Mouse (Mus musculus): ENCODE results near the gene Arhgap21. TPM values are rescaled to one million over a fixed set of nuclear protein-coding genes. Genes with fewer than 3 reads are reported as not detected.

The Arhgap21 gene
- polyA plus RNA-seq, 1 experiment from 2014 or later = 53.4 TPM

DNA sequence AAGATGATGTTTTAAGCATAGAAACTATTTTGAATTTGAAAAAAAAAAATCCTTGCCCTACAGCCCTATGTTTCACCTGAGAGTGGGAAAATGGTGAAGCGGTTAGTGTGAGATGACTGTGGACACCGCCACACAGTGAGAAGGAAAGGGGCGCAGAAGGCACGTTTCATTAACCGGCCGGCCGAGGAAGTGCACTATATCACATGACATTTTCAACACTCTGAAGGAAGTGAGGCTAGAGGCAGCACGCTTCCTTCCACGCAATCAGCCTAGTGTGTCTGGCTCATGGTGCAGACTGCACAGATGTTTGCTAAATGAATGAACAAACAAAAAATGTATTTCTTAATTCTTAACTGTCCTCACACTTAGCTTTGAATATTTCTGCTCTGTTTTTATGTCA is 69.4 kb downstream of the Arhgap21 start:
- Histone ChIP-seq H3K27ac (ENCODE audit: low read depth, low read length) (no peak overlapping the region), H3K9ac (replicated peaks; ENCODE audit: low read depth, low read length) (no peak overlapping the region), H3K27me3 (ENCODE audit: control insufficient read depth, insufficient read depth, low read length) (no peaks in the 10 kb centered on the region), H3K4me1 (ENCODE audit: control insufficient read depth, insufficient read depth, low read length) (peaks cover 2% of the 10 kb centered on the region; the same call in 1 of the 2 replicates), H3K36me3 (ENCODE audit: control insufficient read depth, insufficient read depth, low read length) (no peaks in the 10 kb centered on the region), H3K4me2 (ENCODE audit: low read depth, low read length) (no peak overlapping the region), H3K4me3 (ENCODE audit: low read depth, low read length) (no peak overlapping the region), H3K9me3 (ENCODE audit: control insufficient read depth, low read length) (no peaks in the 10 kb centered on the region)
- no peak for ATAC-seq (ENCODE audit: low read depth)
- WGBS = 59% methylated on average over 9 of the region's 9 CpGs

DNA sequence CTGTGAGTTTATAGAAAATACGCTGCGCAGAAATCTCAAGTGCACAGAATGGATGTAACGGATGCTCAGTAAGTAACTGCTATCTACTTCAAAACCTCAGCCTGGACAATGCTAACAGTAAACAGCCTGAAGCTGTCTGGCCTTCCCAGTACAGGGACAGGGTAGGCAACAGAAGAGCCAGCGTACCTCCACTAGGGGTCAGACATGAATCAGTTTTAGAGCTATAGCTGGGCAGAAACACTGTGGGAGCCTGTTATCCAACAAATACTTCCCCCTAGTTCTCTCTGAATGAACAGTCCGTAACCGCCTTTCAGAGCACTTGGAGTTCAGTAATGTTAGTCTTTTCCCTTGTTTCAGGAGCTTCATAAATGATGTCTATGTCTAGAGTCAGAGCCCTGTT is 70.0 kb downstream of the Arhgap21 start:
- H3K27ac ChIP-seq (ENCODE audit: low read depth, low read length) = no peak overlapping the region

DNA sequence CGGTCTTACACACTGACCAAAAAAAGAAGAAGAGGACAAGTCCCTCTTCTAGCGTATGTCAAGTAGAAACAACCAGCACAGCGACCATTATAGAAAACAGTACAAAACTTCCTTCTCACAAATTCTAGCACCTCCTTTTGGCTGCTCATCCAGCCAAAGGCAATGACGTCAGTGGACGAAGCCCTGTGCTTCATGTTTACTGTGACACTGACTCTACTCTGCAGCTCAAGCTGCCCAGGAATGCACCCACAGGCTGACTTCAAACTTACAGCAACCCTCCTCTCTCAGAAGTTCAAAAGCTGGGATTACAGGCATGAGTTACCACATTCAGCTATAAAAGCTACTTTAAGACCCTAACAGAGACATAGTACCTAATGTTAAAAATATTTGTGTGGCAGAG is 72.2 kb downstream of the Arhgap21 start:
- Histone ChIP-seq H3K9me3 (ENCODE audit: control insufficient read depth, low read length) (no peaks in the 10 kb centered on the region), H3K9ac (replicated peaks; ENCODE audit: low read depth, low read length) (no peak overlapping the region), H3K4me2 (ENCODE audit: low read depth, low read length) (no peak overlapping the region), H3K4me3 (ENCODE audit: low read depth, low read length) (no peak overlapping the region), H3K27ac (ENCODE audit: low read depth, low read length) (no peak overlapping the region), H3K4me1 (ENCODE audit: control insufficient read depth, insufficient read depth, low read length) (peaks cover 4% of the 10 kb centered on the region; the same call in 1 of the 2 replicates), H3K27me3 (ENCODE audit: control insufficient read depth, insufficient read depth, low read length) (no peaks in the 10 kb centered on the region), H3K36me3 (ENCODE audit: control insufficient read depth, insufficient read depth, low read length) (no peaks in the 10 kb centered on the region)
- WGBS = 90% methylated on average over 5 of the region's 5 CpGs
- no peak for ATAC-seq (ENCODE audit: low read depth)

More for the DNA sequence above, 70.0 kb downstream of the Arhgap21 start:
- 37% methylated on average over 6 of the region's 6 CpGs for WGBS
- no peak overlapping the region for H3K4me3 ChIP-seq (ENCODE audit: low read depth, low read length)
- H3K27me3 ChIP-seq (ENCODE audit: control insufficient read depth, insufficient read depth, low read length) = no peaks in the 10 kb centered on the region
- H3K4me1 ChIP-seq (ENCODE audit: control insufficient read depth, insufficient read depth, low read length) = peaks cover 4% of the 10 kb centered on the region; the same call in 1 of the 2 replicates
- ATAC-seq (ENCODE audit: low read depth) = peak; percentile 94
- H3K4me2 ChIP-seq (ENCODE audit: low read depth, low read length) = no peak overlapping the region
- H3K36me3 ChIP-seq (ENCODE audit: control insufficient read depth, insufficient read depth, low read length) = no peaks in the 10 kb centered on the region
- no peak overlapping the region for H3K9ac ChIP-seq (replicated peaks; ENCODE audit: low read depth, low read length)
- H3K9me3 ChIP-seq (ENCODE audit: control insufficient read depth, low read length) = no peaks in the 10 kb centered on the region

DNA sequence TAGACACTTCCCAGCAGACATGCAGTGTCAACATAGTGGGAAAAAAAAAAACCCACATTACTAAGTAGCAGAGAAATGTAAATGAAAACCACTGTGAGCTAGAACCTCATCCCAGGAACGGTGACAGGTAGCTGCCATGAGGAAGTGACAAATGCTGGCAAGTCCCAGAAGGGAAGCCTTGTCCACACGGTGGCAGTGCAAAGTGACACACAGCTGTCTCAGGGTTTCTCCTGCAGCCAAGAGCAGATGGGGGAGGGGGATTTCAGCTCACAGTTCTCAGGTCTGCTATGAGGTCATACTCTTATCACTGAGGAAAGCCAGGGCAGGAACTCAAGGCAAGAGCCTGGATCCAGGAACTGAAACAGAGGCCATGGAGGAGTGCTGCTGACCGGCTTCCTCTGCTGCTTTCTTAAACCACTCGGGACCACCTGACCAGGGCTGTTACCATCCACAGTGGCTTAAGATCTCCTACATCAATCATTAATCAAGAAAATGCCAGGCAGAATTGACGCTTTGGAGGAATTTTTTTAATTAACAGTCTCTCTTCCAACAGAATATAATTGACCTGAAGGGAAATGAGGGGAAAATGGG is 74.5 kb downstream of the Arhgap21 start:
- Histone ChIP-seq H3K9ac (replicated peaks; ENCODE audit: low read depth, low read length) (no peak overlapping the region), H3K9me3 (ENCODE audit: control insufficient read depth, low read length) (no peaks in the 10 kb centered on the region), H3K27me3 (ENCODE audit: control insufficient read depth, insufficient read depth, low read length) (no peaks in the 10 kb centered on the region), H3K4me1 (ENCODE audit: control insufficient read depth, insufficient read depth, low read length) (peaks cover 4% of the 10 kb centered on the region; the same call in 1 of the 2 replicates), H3K36me3 (ENCODE audit: control insufficient read depth, insufficient read depth, low read length) (no peaks in the 10 kb centered on the region), H3K4me2 (ENCODE audit: low read depth, low read length) (no peak overlapping the region), H3K4me3 (ENCODE audit: low read depth, low read length) (no peak overlapping the region), H3K27ac (ENCODE audit: low read depth, low read length) (no peak overlapping the region)
- WGBS = 45% methylated on average over 5 of the region's 5 CpGs
- ATAC-seq (ENCODE audit: low read depth) = peak; percentile 13; the same call in 1 of the 2 replicates

DNA sequence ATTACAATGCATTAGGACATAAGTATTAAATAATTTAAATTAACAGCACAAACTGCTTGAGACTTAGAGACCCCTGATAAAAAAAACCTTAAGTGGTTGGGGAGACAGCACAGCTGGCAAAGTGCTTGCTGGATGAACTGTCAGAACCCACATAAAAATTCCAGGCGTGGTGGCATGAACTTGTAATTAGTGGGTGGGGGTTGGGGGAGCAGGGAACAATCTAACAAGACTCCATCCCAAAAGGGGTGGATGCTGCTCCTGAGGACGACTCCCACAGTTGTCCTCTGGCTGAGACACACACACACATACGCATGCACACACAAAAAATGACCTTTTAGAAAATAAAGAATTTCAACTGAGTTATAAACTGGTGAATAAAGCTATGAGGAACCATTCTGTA is 79.9 kb downstream of the Arhgap21 start:
- H3K9me3 ChIP-seq (ENCODE audit: control insufficient read depth, low read length) = no peaks in the 10 kb centered on the region
- no peak overlapping the region for H3K4me3 ChIP-seq (ENCODE audit: low read depth, low read length)
- no peaks in the 10 kb centered on the region for H3K27me3 ChIP-seq (ENCODE audit: control insufficient read depth, insufficient read depth, low read length)
- peaks cover 4% of the 10 kb centered on the region; the same call in 1 of the 2 replicates for H3K36me3 ChIP-seq (ENCODE audit: control insufficient read depth, insufficient read depth, low read length)
- ATAC-seq (ENCODE audit: low read depth) = no peak
- H3K4me2 ChIP-seq (ENCODE audit: low read depth, low read length) = no peak overlapping the region
- H3K27ac ChIP-seq (ENCODE audit: low read depth, low read length) = no peak overlapping the region
- WGBS = 63% methylated on average over 3 of the region's 3 CpGs
- H3K9ac ChIP-seq (replicated peaks; ENCODE audit: low read depth, low read length) = no peak overlapping the region
- no peaks in the 10 kb centered on the region for H3K4me1 ChIP-seq (ENCODE audit: control insufficient read depth, insufficient read depth, low read length)

DNA sequence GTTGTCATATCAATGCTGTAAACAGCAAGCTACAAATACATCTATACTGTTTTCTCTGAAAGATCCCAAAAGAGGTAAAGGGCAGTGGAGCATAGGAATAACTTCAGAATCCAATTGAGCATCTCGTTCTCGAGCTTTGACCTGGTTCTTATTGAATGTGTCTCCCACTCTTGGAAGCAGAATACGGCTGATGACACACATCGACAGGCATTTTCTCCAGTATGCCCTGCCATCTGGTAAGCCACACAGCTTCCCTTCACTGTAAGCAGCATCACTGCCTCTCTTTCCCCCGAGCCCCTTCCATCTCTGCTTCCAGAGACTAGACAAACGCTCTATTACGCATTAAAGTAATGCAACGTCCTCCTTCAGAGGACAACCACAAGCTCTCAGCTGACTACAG is 85.4 kb downstream of the Arhgap21 start:
- Histone ChIP-seq H3K36me3 (ENCODE audit: control insufficient read depth, insufficient read depth, low read length) (peaks cover 23% of the 10 kb centered on the region), H3K4me2 (ENCODE audit: low read depth, low read length) (no peak overlapping the region), H3K9ac (replicated peaks; ENCODE audit: low read depth, low read length) (no peak overlapping the region), H3K9me3 (ENCODE audit: control insufficient read depth, low read length) (no peaks in the 10 kb centered on the region), H3K4me1 (ENCODE audit: control insufficient read depth, insufficient read depth, low read length) (no peaks in the 10 kb centered on the region), H3K4me3 (ENCODE audit: low read depth, low read length) (no peak overlapping the region), H3K27ac (ENCODE audit: low read depth, low read length) (no peak overlapping the region), H3K27me3 (ENCODE audit: control insufficient read depth, insufficient read depth, low read length) (no peaks in the 10 kb centered on the region)
- WGBS = 65% methylated on average over 8 of the region's 8 CpGs
- ATAC-seq (ENCODE audit: low read depth) = 0 out of 2 replicates have a peak, but pooled peaks have one; percentile 21

DNA sequence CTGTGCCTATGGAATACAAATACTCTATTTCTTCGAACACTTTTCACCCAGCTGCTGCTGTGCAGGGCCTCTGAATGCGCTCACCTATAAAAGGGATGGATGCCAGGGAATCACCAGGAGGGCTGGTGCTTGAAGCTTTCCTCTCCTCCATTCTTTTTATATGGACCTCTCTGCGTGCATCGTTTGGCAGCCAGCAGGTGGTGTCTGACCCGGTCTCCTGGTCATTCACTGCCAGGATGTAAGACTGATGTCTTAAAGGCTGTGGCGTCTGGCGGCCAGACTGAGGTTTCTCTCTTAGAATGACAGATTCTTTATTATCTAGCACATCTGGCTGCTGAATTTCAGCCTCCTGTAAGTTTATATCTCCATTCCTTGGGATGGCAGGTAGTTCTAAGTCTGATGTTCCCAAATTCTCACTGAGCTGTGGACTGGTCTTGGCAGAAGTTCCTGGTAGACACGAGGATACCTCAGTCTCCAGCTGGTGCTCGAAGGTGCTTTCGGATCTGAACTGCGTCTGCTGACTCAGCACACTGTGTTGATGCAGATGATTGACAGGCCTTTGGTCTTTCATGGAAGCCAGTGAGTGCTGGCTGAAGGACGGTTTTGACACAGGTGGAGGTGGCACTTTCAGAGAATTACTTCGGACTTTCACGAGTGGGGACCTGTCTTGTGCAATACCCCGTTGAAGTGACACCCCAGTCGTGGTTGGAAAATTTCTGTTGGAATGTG is 88.6 kb downstream of the Arhgap21 start:
- Histone ChIP-seq H3K4me2 (ENCODE audit: low read depth, low read length) (no peak overlapping the region), H3K9me3 (ENCODE audit: control insufficient read depth, low read length) (no peaks in the 10 kb centered on the region), H3K27ac (ENCODE audit: low read depth, low read length) (no peak overlapping the region), H3K27me3 (ENCODE audit: control insufficient read depth, insufficient read depth, low read length) (no peaks in the 10 kb centered on the region), H3K4me1 (ENCODE audit: control insufficient read depth, insufficient read depth, low read length) (no peaks in the 10 kb centered on the region), H3K9ac (replicated peaks; ENCODE audit: low read depth, low read length) (no peak overlapping the region), H3K36me3 (ENCODE audit: control insufficient read depth, insufficient read depth, low read length) (peaks cover 19% of the 10 kb centered on the region), H3K4me3 (ENCODE audit: low read depth, low read length) (no peak overlapping the region)
- 67% methylated on average over 16 of the region's 16 CpGs for WGBS
- ATAC-seq (ENCODE audit: low read depth) = 0 out of 2 replicates have a peak, but pooled peaks have one; percentile 26

DNA sequence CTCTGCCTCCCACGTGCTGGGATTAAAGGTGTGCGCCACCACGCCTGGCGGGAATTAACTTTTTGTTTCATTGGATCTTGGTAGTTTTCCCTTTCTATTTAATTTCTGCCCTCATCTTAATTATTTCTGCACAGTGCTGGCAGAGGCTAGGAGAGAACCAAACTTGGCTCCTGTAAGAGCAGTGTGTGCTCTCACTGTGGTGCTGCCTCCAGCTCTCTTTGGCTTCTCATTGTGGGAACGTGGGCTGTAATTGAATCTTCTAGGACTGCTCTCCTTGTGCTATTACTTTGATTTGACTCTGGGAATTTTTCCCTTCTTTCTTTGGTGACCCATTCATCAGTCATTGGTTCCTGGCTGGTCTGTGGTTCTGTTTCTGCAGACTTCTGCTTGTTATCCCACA is 94.1 kb downstream of the Arhgap21 start:
- H3K9ac ChIP-seq (replicated peaks; ENCODE audit: low read depth, low read length) = no peak overlapping the region
- H3K9me3 ChIP-seq (ENCODE audit: control insufficient read depth, low read length) = no peaks in the 10 kb centered on the region
- H3K27ac ChIP-seq (ENCODE audit: low read depth, low read length) = no peak overlapping the region
- H3K4me2 ChIP-seq (ENCODE audit: low read depth, low read length) = no peak overlapping the region
- H3K4me3 ChIP-seq (ENCODE audit: low read depth, low read length) = no peak overlapping the region
- no peak for ATAC-seq (ENCODE audit: low read depth)
- H3K36me3 ChIP-seq (ENCODE audit: control insufficient read depth, insufficient read depth, low read length) = peaks cover 5% of the 10 kb centered on the region; the same call in 1 of the 2 replicates
- no peaks in the 10 kb centered on the region for H3K27me3 ChIP-seq (ENCODE audit: control insufficient read depth, insufficient read depth, low read length)
- 95% methylated on average over 5 of the region's 5 CpGs for WGBS
- no peaks in the 10 kb centered on the region for H3K4me1 ChIP-seq (ENCODE audit: control insufficient read depth, insufficient read depth, low read length)
